Mouse (Mus musculus) bone marrow, adult 2 months (tissue): ENCODE data around the gene Odf4. TPM values are rescaled to one million over a fixed set of nuclear protein-coding genes. Genes with fewer than 3 reads are reported as not detected.
A peak's percentile ranks its signal among the peaks of the same experiment; 100 is the strongest.

ENCODE experiments used
- H3K27ac ChIP-seq: fragments of 200-500 bp; 2 replicates; pipeline ENCODE4 v1.5.1; 2012; ENCODE audit warnings: low read depth, mild to moderate bottlenecking, control low read depth, inconsistent platforms, low read length; ENCODE audit not compliant: control insufficient read depth, poor library complexity, insufficient read depth
- H3K4me1 ChIP-seq: fragments of 200-500 bp; 2 replicates; pipeline ENCODE4 v1.6.1; 2011; ENCODE audit warnings: low read length; ENCODE audit not compliant: control insufficient read depth, insufficient read depth
- H3K4me3 ChIP-seq: fragments of 200-500 bp; replicated peaks from 2 replicates; pipeline ENCODE3; 2011; ENCODE audit warnings: mild to moderate bottlenecking, low read depth, low read length, control low read depth; ENCODE audit not compliant: control insufficient read depth
- CTCF ChIP-seq: fragments of 200-500 bp; IDR thresholded peaks from 2 replicates; pipeline ENCODE4 v1.5.1; 2011; ENCODE audit warnings: low read length, control low read depth; ENCODE audit not compliant: control insufficient read depth, insufficient read depth
- POLR2A ChIP-seq: fragments of 200-500 bp; IDR thresholded peaks from 2 replicates; pipeline ENCODE4 v1.6.1; 2011; ENCODE audit warnings: low read depth, mild to moderate bottlenecking, control low read depth, low read length, borderline replicate concordance; ENCODE audit not compliant: control insufficient read depth
- WGBS: fragments of 180-500 bp; shearing (Covaris S2); methylation state at CpG from one replicate; pipeline ENCODE4 v1.1.7; 2018; 5-methylcytosine and 5-hydroxymethylcytosine counted together
- polyA plus RNA-seq: library from polyadenylated mRNA; stranded (reverse); fragments of >200 nt; gene quantifications from 2 replicates; pipeline ENCODE4 v1.2.4, GENCODE M21; 2011; ENCODE audit warnings: low replicate concordance; ENCODE audit not compliant: missing spikeins, insufficient read depth, insufficient read length

Odf4 gene
- polyA plus RNA-seq, 1 experiment, result not detected

- no peak overlapping the region for H3K4me3 ChIP-seq
- no peak for TF ChIP-seq CTCF
- no peak for TF ChIP-seq POLR2A
- peaks cover 4% of the 10 kb centered on the region for H3K4me1 ChIP-seq
- WGBS, result 78% methylated on average over 3 of the region's 3 CpGs
- no peak overlapping the region for H3K27ac ChIP-seq
These were observed 29.2 kb upstream of the Odf4 start for GRCm38 (mm10) chr11:68956107-68956506.

- Histone ChIP-seq H3K4me1 (peaks cover 4% of the 10 kb centered on the region), H3K4me3 (peak overlapping the region; percentile 9), H3K27ac (no peak overlapping the region)
- 75% methylated on average over 5 of the region's 5 CpGs for WGBS
- TF ChIP-seq CTCF (no peak), POLR2A (no peak)
These were observed 28.6 kb upstream of the Odf4 start for GRCm38 (mm10) chr11:68955473-68955872.

- Histone ChIP-seq H3K27ac (no peak overlapping the region; the same call in 1 of the 2 replicates), H3K4me3 (no peak overlapping the region), H3K4me1 (peaks cover 4% of the 10 kb centered on the region)
- WGBS, result 17% methylated on average over 17 of the region's 17 CpGs
- TF ChIP-seq POLR2A (no peak), CTCF (no peak)
These were observed 27.5 kb upstream of the Odf4 start for GRCm38 (mm10) chr11:68954408-68954807.

GRCm38 (mm10) chr11:68953903-68954302, 27.0 kb upstream of the Odf4 start:
- WGBS, result 63% methylated on average over 13 of the region's 13 CpGs
- Histone ChIP-seq H3K27ac (no peak overlapping the region), H3K4me1 (peaks cover 4% of the 10 kb centered on the region), H3K4me3 (no peak overlapping the region)
- no peak for TF ChIP-seq CTCF

- Histone ChIP-seq H3K4me1 (no peaks in the 10 kb centered on the region), H3K4me3 (no peak overlapping the region), H3K27ac (no peak overlapping the region)
- no peak for TF ChIP-seq POLR2A
- TF ChIP-seq CTCF, result no peak
- WGBS, result 84% methylated on average over 12 of the region's 12 CpGs
These were observed 20.7 kb upstream of the Odf4 start for GRCm38 (mm10) chr11:68947542-68947993.

- 79% methylated on average over 16 of the region's 16 CpGs for WGBS
- TF ChIP-seq CTCF, result no peak
- Histone ChIP-seq H3K27ac (no peak overlapping the region), H3K4me1 (no peaks in the 10 kb centered on the region), H3K4me3 (no peak overlapping the region)
These were observed 20.0 kb upstream of the Odf4 start for GRCm38 (mm10) chr11:68946806-68947440.

DNA sequence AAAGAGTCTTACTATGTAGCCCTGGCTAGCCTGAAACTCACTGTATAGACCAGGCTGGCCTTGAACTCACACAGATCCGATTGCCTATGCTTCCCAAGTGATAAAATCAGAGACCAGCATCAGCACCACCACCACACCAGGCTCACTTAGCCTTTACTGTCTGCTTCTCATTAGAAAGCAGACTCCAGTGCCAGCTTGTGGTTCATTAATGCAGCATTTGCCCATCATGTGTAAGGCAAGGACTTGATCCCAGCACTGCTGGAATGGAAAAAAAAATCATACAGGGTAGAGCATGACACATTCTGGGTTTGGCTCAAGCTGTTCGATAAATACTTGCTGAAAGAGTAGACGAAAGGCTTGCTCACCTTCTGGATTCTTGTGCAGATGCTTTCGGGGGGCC, 19.1 kb upstream of the Odf4 start:
- WGBS, result 80% methylated on average over 4 of the region's 4 CpGs
- TF ChIP-seq CTCF, result no peak
- no peak for TF ChIP-seq POLR2A

DNA sequence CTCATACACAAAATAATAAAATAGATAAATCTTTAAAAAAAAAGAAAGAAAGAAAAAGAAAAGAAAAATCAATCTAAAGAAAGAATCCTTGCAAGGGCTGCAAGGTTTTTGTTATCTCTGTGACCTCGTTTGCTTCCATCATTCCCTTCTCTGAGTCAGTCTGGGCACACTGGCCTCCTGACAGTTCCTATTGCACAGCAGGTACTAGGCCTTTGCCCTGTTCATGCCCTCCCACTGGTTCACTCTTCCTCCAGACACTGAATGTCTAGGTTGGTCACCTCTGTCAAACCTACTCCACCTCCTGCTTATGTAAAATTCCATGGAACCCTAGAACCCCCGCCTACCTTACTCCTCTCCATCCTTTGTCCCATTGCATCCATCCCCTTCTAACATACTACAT, 18.4 kb upstream of the Odf4 start:
- 63% methylated on average over 2 of the region's 2 CpGs for WGBS
- H3K27ac ChIP-seq, result no peak overlapping the region
- no peak for TF ChIP-seq POLR2A
- TF ChIP-seq CTCF, result no peak

More for the DNA sequence above, 19.1 kb upstream of the Odf4 start:
- H3K27ac ChIP-seq, result no peak overlapping the region
- no peaks in the 10 kb centered on the region for H3K4me1 ChIP-seq
- no peak overlapping the region for H3K4me3 ChIP-seq

DNA sequence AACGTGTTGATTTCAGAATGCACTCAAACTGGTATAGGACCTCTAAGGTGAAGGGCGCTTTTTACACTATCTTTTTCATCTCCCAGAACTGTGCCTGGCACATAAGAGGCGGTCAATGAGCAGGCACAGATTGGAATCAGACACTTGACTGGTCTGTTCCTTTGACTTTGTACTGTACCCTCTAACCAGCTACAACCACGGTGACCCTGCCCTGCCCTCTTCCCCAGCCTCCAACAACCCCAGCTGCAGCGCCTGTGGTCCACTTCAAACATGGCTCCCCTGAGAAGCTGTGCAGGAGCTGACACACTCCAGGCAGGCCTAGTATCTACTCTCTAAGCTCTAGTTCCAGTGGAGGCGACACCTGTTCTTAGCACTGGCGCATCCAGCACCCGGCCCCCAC, 15.8 kb upstream of the Odf4 start:
- 88% methylated on average over 8 of the region's 8 CpGs for WGBS
- no peak overlapping the region for H3K27ac ChIP-seq
- TF ChIP-seq CTCF (no peak), POLR2A (no peak)
- no peaks in the 10 kb centered on the region for H3K4me1 ChIP-seq
- H3K4me3 ChIP-seq, result no peak overlapping the region

More for the DNA sequence above, 18.4 kb upstream of the Odf4 start:
- no peak overlapping the region for H3K4me3 ChIP-seq
- H3K4me1 ChIP-seq, result no peaks in the 10 kb centered on the region
